Mouse (Mus musculus): ENCODE data around the gene Lhfpl1.
"Not testable (repeated sequence)": the region's sequence is repeated elsewhere in the genome, so short reads cannot be mapped to it uniquely, and the experiment has no call there.

Lhfpl1 gene

GRCm38 (mm10) chrX:145348377-145349203 lies at the start of gene Lhfpl1:
TSS of gene Lhfpl1 (minus strand) at chrX:145349089.
- no peak for DNase-seq (ENCODE audit: low spot score in 2 of 2)

- DNase-seq (ENCODE audit: low spot score in 2 of 2), result no peak
These were observed 22.9 kb upstream of the Lhfpl1 start for GRCm38 (mm10) chrX:145371839-145372238.

- no peak for DNase-seq (ENCODE audit: low spot score in 2 of 2)
These were observed 13.6 kb upstream of the Lhfpl1 start for GRCm38 (mm10) chrX:145362527-145362926.

GRCm38 (mm10) chrX:145342402-145342801 lies 6.5 kb downstream of the Lhfpl1 start:
- DNase-seq (ENCODE audit: low spot score in 2 of 2), result no peak

GRCm38 (mm10) chrX:145336141-145336540 lies 12.7 kb downstream of the Lhfpl1 start:
- no peak for DNase-seq (ENCODE audit: low spot score in 2 of 2)

GRCm38 (mm10) chrX:145308555-145308954 lies 40.3 kb downstream of the Lhfpl1 start:
- DNase-seq (ENCODE audit: low spot score in 2 of 2), result no peak

GRCm38 (mm10) chrX:145307174-145307573 lies 41.7 kb downstream of the Lhfpl1 start:
- DNase-seq (ENCODE audit: low spot score in 2 of 2), result no peak

GRCm38 (mm10) chrX:145300232-145300631 lies 48.7 kb downstream of the Lhfpl1 start:
- DNase-seq (ENCODE audit: low spot score in 2 of 2), result not testable (repeated sequence)

GRCm38 (mm10) chrX:145272209-145272608 lies 76.7 kb downstream of the Lhfpl1 start:
- no peak for DNase-seq (ENCODE audit: low spot score in 2 of 2)

- no peak for DNase-seq (ENCODE audit: low spot score in 2 of 2)
These were observed 77.1 kb downstream of the Lhfpl1 start for GRCm38 (mm10) chrX:145271768-145272167.

- DNase-seq (ENCODE audit: low spot score in 2 of 2), result no peak
These were observed 87.1 kb downstream of the Lhfpl1 start for GRCm38 (mm10) chrX:145261803-145262202.
